Mouse (Mus musculus): ENCODE measurements at regions not wholly inside any gene's neighbourhood (a gene's known extent, or its start where the extent isn't known, plus 50 kb on each side); places are given as distances from the start of the nearest gene placed in this dataset.
A peak's percentile ranks its signal among the peaks of the same experiment; 100 is the strongest.

DNA sequence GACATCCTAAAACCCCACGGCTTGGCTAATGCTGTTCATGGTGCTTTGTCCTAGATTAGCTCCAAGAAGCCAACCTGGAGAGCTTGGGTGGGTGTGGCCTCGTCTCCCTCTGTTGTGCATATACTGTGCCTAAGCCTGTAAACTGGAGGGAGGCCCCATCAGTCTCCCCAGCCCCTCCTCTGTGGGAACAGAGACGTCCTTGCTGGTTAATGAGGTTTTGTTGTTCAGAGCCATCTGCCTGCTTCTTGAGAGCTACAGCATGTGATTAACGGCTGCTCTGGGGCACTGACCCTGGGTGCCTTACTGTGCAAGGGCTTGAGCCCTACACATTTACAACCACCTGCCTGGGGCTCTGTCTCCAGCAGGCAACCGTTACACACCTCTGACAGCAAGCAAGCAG lies 143.9 kb upstream of the Gm3448 start:
- no peak for DNase-seq

- DNase-seq = no peak
Measured at GRCm38 (mm10) chr17:15183800-15184199, 142.5 kb upstream of the Gm3448 start.

DNA sequence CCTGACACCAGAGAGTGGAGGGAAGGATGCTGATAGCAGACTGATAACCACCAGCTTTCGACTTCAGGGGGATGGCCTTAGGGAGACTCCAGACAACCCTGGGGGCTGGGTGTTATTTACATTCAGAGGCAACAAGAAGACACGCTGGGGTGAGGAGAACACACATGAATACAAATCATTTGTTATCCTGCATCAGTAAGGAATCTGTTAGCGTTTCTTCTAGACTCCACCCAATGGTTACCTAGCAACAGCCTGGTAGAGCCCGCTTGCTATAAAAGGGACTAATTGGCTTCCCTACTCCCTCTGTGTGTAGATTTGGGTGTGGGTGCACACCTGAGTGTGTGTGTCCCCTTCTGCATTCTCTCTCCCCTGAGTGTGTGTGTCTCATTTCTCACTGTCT lies 140.8 kb upstream of the Gm3448 start:
- DNase-seq = no peak

DNA sequence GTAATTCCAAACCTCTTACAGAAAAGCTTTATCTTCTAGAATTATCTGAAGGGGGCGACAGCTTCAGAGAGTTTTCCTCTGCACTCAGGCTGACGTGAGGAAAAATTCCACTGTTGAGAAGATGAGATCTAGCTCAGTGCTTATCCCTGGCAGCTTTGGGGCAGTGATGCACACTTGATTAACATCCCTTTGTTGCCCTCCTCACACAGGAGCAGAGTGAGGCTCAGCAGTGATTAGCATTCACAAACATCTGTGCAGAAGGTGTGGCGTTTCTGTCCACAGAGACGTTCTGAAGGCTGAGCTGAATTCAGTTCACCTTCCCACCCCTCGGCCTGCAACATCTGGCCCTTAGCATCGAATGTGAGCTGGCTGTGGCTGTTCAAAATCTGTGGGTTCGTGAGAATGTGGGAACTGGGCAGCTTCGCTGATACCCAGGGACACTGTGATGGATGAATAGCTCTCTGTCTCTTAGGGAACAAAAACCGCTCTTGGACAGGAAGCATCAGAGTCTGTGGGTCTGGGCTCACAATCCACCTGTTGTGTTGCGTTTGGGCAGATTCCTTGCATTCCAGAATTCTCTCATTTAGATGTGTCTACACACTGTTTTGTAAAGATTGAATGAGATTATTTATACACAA lies 139.0 kb upstream of the Gm3448 start:
- no peak for DNase-seq

DNA sequence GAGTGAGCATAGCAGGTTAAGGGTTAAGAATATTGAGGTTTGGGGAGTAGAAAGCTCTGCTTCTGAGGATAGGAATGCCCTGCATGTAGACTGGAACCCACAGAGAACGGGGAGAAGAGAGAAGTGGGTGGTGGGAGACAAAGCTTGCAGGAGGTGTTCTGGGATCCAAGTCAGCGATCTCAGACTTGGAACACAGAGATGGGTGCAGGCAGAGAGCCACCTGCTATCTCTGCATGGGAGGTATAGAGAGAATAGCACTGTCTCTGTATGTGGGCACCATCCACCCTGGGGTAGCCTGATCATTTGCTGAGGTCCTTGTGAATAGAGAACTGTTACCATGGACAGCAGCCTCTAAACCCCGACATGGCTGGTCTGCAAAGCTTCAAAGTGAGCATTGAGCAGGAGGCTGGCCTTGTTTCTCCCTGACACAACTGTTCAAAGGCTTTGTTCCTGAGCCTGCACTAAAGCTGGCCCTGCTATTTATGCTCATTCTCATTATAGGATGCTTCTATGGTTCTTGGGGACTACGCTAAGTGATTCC lies 138.1 kb upstream of the Gm3448 start:
- DNase-seq = no peak

DNA sequence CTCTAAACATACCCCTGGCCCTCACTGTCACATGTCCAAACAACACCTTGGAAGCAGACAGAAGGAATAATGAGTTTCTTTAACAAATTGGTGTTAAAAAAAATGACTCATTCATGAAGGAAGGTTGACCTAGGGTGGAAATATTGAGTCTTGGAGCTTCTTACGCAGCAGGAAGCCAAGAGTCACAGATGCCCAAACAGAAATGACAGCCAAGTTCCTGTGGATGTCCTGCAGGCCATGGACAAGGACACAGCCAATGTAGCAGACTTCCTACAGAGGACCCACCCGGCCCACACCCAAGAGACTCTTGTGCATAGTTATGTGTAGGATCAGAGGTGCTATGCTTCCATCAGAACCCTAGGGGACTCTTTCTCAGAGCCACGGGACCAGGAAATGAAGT lies 136.1 kb upstream of the Gm3448 start:
- no peak for DNase-seq

- DNase-seq = no peak
Measured at GRCm38 (mm10) chr17:15174354-15174953, 133.1 kb upstream of the Gm3448 start.

- DNase-seq = no peak
Measured at GRCm38 (mm10) chr17:15167927-15168326, 126.6 kb upstream of the Gm3448 start.

DNA sequence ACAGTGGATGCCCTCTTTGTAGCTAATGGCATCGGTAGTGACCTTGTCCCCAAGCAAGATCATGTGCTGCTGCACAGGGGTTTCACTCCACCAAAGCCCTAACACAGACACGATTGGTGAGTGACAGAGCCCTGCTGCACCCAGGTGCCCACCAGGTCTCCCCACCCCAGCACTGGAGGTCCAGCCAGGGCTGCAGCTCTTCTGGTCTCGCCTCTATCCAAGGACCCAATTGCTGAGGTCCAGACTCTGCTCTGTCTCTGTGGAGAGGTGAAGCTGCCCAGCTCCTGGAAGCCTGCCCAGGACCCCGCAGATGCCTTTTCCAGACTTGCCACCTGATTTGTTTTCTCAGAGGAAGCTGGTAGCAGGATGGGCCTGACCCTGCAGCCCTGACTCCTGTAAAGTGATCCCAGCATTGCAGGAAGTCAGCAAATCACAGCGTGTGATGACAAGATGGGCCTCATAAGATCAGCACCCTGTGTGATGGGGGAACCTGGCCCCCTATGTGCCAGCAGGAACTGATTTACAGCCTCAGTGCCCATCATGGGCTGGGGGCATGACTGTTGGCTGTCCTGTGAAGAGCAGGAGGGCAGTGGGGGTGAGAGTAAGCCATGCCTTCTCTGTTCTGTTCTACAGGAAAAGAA lies 116.5 kb upstream of the Gm3448 start:
- peak in 1 of 2 experiments; percentile 20 for DNase-seq

DNA sequence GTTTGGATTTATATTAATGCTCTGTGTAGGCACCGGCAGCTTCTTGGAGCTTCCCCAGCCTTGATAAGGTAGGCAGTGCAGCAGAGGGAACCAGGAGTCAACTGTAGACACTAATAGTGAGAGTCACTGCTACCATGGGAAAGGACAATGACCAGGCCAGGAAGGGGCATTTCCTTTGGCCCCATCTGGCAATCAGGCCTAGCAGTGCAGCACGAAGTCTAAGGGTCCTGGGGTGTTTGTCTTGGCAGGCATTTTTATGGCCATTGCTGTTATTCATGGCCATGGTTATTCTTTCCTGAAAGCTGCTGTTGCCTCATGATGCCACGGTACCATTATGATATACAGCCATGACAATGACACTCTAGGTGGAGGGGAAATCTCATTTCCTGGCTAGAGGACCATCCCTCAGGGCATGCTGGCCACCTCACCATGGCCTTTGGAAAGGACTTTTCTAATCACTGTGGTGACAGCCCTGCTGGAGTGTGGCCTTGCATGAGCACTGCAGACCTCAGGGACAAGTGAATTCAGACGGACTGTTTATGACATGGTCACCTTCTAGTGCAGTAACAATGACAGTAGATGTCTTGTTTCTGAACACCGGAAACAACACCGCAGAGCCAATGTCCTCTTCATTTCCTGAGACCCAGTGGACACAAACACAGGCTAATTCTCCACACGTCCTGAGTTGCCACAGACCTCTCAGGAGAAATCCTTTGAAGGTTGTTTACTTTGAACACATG lies 111.8 kb upstream of the Gm3448 start:
- DNase-seq = no peak

DNA sequence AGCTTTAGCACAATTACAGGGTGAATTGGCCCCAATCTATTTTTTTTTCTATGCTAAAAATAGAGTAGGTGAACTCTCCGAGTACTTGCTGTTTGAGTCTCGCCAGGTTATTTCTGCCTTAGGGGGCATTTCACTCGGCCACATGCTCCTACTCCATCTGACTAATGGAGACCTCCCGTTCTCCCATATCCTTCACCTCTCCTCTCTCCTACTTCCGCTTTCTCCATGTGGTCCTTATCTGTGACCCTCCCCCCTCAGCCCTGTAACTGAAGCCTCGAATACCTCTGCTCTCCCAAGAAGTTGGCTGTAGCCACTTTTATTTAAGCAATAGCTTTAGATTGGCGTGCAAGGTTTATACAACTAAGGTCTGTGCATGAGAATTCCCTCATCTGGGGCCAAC lies 111.1 kb upstream of the Gm3448 start:
- DNase-seq = no peak

DNA sequence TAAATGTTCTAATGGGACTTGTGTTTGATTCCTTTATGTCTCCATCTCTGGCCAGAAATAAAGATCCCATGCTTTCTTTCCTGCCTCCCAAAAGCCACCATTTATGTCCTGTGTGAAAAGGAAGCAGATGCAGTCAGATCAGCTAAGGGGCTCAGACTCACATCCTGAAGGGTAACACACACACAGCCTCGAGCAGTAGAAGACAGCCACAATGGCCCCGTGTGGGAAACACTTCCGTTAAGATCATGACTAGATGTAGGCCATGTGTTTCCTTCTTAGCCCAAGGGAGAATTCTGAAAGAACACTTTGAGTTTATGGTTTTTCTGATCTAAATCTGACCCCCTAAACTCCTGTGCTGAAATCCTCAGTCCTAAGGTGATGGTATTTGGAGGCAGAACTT lies 110.4 kb upstream of the Gm3448 start:
- DNase-seq = no peak

DNA sequence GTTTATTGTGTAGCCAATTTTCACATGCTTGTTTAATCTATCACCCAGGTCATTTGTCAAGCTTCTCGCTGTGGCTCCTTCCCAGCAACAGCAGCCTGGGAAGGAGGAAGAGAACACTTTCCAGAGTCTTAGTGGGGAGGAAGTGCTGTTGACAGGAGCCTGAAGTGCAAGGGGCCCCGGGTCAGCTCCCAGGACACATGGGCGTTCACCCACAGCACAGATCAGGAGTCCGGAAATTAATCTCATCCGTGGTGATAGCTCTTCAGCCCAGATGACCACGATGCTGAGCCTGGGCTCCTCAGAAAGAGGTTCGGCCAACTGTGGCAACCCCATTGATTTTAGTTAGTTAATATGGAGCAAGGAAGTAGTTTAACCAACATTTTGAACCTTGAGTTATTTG lies 105.3 kb upstream of the Gm3448 start:
- no peak for DNase-seq

GRCm38 (mm10) chr17:15145191-15145968 lies 104.0 kb upstream of the Gm3448 start:
- DNase-seq = no peak

DNA sequence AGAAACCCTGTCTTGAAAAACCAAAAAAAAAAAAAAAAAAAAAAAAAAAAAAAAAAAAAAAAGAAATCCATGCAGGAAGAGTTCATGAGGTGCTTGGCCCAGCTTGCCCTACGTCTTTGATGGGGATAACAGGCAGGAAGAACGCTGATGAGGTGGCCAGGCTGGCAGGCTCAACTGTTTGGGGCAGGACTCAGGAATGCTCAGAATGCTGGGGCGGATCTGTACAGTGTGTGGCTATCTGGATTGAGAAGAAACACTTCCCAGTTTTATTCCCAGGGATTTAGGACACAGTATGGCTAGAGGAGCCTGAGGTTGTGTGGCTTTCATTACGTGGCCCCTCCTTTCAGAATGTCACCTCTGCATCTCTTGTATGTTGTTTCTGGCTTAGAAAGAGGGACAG lies 99.1 kb upstream of the Gm3448 start:
- DNase-seq = no peak

All from cerebellum, postnatal 14 days (tissue).